Mouse (Mus musculus) cortical plate, adult 2 months (tissue): ENCODE results near the gene Dclre1a. TPM values are rescaled to one million over a fixed set of nuclear protein-coding genes. Genes with fewer than 3 reads are reported as not detected.

Source experiments
- H3K27ac ChIP-seq: fragments of 200-500 bp; 2 replicates; pipeline ENCODE4 v1.5.1; 2012; ENCODE audit warnings: low read length, control low read depth, inconsistent platforms; ENCODE audit not compliant: insufficient read depth
- H3K4me1 ChIP-seq: fragments of 200-500 bp; 2 replicates; pipeline ENCODE4 v1.6.1; 2011; ENCODE audit warnings: low read length; ENCODE audit not compliant: control insufficient read depth, insufficient read depth
- H3K4me3 ChIP-seq: fragments of 200-500 bp; 2 replicates; pipeline ENCODE4 v1.5.1; 2011; ENCODE audit warnings: mild to moderate bottlenecking, low read length, control low read depth; ENCODE audit not compliant: insufficient read depth
- CTCF ChIP-seq: fragments of 200-500 bp; IDR thresholded peaks from 2 replicates; pipeline ENCODE4 v1.5.1; 2011; ENCODE audit warnings: mild to moderate bottlenecking, control low read depth, low read length; ENCODE audit not compliant: insufficient read depth; ENCODE audit errors: extremely low read depth
- POLR2A ChIP-seq: fragments of 200-500 bp; IDR thresholded peaks from 2 replicates; pipeline ENCODE4 v1.6.1; 2011; ENCODE audit warnings: mild to moderate bottlenecking, low read length, control low read depth; ENCODE audit not compliant: insufficient read depth; ENCODE audit errors: extremely low read depth
- polyA plus RNA-seq: library from polyadenylated mRNA; depleted of rRNA; stranded (reverse); fragments of >200 nt; gene quantifications from 2 replicates; pipeline ENCODE4 v1.2.3, GENCODE M21; 2012

Gene Dclre1a
- polyA plus RNA-seq, 1 experiment: 7.1 TPM

DNA sequence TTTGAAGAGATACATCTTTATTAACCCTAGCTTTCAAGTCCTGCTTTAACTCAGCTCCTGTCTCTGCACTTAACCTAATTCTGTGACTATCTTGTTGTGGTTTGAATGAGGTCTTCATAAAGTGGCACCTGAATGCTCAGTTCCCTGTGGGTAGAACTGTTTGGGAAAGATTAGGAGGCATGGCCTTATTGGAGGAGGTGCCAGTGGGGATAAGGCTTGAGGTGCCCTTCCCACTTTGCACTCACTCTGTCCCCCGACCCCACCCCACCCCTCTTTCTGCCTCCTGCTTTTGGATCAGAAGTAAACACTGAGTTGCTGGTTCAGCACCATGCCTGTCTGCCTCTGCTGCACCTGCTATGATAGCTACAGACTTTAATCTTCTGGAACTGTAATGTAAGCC is 29.8 kb upstream of the Dclre1a start:
- H3K4me3 ChIP-seq: no peak overlapping the region
- no peak for TF ChIP-seq POLR2A
- TF ChIP-seq CTCF: no peak

DNA sequence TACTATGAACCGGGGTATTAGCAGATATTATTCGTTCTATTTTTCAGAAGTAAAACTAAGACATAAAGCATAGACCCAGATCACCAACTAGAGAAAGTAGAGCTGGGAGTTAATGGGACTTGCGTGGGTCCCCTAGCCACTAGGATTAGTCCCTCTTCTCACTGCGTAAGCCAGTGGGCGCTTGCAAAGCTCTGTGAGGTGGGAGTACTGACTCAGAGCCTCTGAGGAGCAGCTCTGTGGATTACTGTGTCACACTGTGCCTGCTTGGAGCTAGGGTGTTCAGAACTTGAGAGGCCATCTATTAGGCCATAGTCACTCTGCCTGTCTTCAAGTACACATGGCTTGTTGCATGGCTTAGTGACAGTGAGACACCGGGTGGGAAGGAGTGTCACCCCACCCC is 25.2 kb upstream of the Dclre1a start:
- H3K4me3 ChIP-seq: no peak overlapping the region
- TF ChIP-seq CTCF: no peak
- TF ChIP-seq POLR2A: no peak
- no peak overlapping the region for H3K27ac ChIP-seq
- H3K4me1 ChIP-seq: peaks cover 8% of the 10 kb centered on the region; the same call in 1 of the 2 replicates

More for the DNA sequence above, 29.8 kb upstream of the Dclre1a start:
- peaks cover 6% of the 10 kb centered on the region for H3K4me1 ChIP-seq
- no peak overlapping the region for H3K27ac ChIP-seq

- TF ChIP-seq POLR2A (no peak), CTCF (no peak)
- H3K4me3 ChIP-seq: no peak overlapping the region
- peaks cover 8% of the 10 kb centered on the region; the same call in 1 of the 2 replicates for H3K4me1 ChIP-seq
- H3K27ac ChIP-seq: no peak overlapping the region
These were observed 23.9 kb upstream of the Dclre1a start for GRCm38 (mm10) chr19:56571913-56572312.

- H3K4me3 ChIP-seq: no peak overlapping the region
- TF ChIP-seq CTCF: no peak
- no peak for TF ChIP-seq POLR2A
These were observed 23.2 kb upstream of the Dclre1a start for GRCm38 (mm10) chr19:56571234-56571633.

DNA sequence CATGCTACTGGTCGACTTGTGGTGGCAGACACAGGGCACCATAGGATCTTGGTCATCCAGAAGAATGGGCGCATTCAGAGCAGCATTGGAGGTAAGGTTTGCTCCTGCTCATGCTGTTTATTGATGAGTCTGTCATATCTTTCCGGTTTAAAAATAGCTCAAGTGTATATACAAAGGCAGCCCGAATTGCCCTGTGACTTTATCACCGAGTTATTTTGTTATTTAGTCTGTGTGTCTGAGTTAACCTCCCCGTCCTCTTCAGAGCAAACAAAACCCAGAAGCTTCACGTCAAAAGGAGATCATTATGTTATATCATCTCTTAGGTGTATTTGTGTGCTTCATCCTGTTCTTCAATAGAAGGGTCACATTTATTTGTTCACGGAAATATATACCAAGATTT is 22.8 kb upstream of the Dclre1a start:
- Histone ChIP-seq H3K27ac (no peak overlapping the region), H3K4me1 (peaks cover 8% of the 10 kb centered on the region; the same call in 1 of the 2 replicates), H3K4me3 (no peak overlapping the region)
- TF ChIP-seq POLR2A (no peak), CTCF (no peak)

More at GRCm38 (mm10) chr19:56571234-56571633, 23.2 kb upstream of the Dclre1a start:
- peaks cover 8% of the 10 kb centered on the region; the same call in 1 of the 2 replicates for H3K4me1 ChIP-seq
- no peak overlapping the region for H3K27ac ChIP-seq

- no peak overlapping the region for H3K27ac ChIP-seq
- TF ChIP-seq POLR2A: no peak
- no peak for TF ChIP-seq CTCF
- no peak overlapping the region for H3K4me3 ChIP-seq
- H3K4me1 ChIP-seq: peaks cover 9% of the 10 kb centered on the region
These were observed 18.9 kb upstream of the Dclre1a start for GRCm38 (mm10) chr19:56566940-56567339.

- peaks cover 6% of the 10 kb centered on the region for H3K4me1 ChIP-seq
- H3K27ac ChIP-seq: no peak overlapping the region
- H3K4me3 ChIP-seq: no peak overlapping the region
- TF ChIP-seq POLR2A (no peak), CTCF (peak; percentile 78)
These were observed 18.0 kb upstream of the Dclre1a start for GRCm38 (mm10) chr19:56566041-56566440.

DNA sequence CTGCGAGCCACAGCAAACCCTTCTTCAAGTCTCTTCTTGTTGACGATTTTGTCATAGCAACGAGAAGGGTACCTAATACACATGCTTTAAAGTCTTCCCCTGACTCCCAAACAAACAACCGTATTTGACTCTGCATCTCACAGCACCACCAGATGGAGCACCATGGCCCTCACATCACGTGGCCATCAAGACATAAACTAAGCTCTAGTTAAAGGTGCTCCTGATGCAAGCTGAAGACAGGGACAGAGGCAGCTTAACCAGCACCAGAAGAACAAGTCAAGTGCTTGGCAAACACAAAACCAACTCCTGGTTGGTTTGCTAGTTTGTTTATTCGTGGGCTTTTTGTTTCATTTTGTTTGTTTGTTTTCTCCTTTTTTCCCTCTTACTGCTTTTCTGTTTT is 17.3 kb upstream of the Dclre1a start:
- TF ChIP-seq CTCF (peak; percentile 53), POLR2A (no peak)

GRCm38 (mm10) chr19:56563469-56563868 is 15.4 kb upstream of the Dclre1a start:
- H3K4me1 ChIP-seq: peaks cover 7% of the 10 kb centered on the region
- no peak overlapping the region for H3K27ac ChIP-seq
- no peak for TF ChIP-seq POLR2A
- TF ChIP-seq CTCF: no peak
- H3K4me3 ChIP-seq: no peak overlapping the region

More for the DNA sequence above, 17.3 kb upstream of the Dclre1a start:
- H3K27ac ChIP-seq: no peak overlapping the region
- H3K4me3 ChIP-seq: no peak overlapping the region
- H3K4me1 ChIP-seq: peaks cover 6% of the 10 kb centered on the region

- Histone ChIP-seq H3K4me1 (peaks cover 10% of the 10 kb centered on the region), H3K27ac (peak overlapping the region; percentile 28; the same call in 1 of the 2 replicates), H3K4me3 (no peak overlapping the region)
- no peak for TF ChIP-seq CTCF
- no peak for TF ChIP-seq POLR2A
These were observed 14.6 kb upstream of the Dclre1a start for GRCm38 (mm10) chr19:56562433-56563138.
